Mouse (Mus musculus) ES-Bruce4 (cell line): Measurements from ENCODE around the gene Foxi2.

Experiments
- CTCF ChIP-seq: IDR thresholded peaks from one replicate; pipeline ENCODE4 v1.8.1; 2011; ENCODE audit warnings: low read depth, low read length
- EP300 ChIP-seq: IDR thresholded peaks from 2 replicates; pipeline ENCODE4 v1.6.1; 2011; ENCODE audit warnings: low read depth, low read length; ENCODE audit not compliant: insufficient read depth
- POLR2A ChIP-seq: IDR thresholded peaks from one replicate; pipeline ENCODE4 v1.8.1; 2011; ENCODE audit warnings: low read length; ENCODE audit not compliant: insufficient read depth

DNA sequence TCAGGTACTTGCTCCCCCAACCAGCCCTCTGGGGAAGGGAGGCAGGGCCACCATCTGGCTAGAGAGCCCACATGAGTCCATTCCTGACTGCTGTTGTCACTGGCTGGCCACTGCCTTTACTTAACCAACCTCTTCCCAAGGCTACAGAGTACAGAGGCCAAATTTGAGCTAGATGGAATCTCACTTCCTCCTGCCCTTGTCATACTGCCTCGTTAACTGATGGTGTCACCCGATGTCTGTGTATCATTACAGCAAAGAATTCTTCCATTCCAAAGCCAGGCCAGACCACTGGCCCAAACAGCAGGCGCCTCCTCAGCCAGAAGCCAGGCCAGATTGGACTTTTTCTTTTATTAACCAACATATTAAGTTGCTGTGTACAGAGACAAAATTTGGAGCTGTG lies 1.6 kb upstream of the Foxi2 start:
- TF ChIP-seq EP300 (no peak), CTCF (no peak), POLR2A (no peak)
